8 mouse cellular contexts compared by ENCODE assay signal in the genomic region with DNA sequence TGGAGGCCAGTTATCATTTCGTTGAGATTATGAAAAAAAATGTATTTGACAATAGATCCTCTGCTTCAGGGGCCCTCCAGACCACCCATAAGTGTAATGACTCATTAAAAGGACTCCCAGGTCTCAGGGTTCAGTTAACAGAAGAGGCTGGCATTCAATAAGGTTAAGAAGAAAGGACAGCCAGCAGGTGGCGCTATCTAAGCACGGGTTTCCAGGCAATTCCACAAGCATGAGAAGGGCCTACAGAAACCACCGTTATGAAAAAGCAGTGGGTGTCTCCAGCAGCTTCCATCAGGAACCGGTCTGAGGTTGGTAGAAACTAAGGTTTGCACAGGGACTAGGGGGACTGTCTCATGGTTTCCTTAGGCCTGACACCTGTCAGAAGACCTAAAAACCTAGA.
DNase-seq lines count a peak whose midpoint lies in the region; ATAC-seq and TF ChIP-seq lines count a peak whose summit lies in the region.

No protein-coding gene starts in this region.

- H3K27ac ChIP-seq in heart, embryonic 12.5 days (ENCODE audit: poor library complexity, severe bottlenecking) = no peak overlapping the region
- no peak overlapping the region for H3K27ac ChIP-seq in forebrain, embryonic 16.5 days (ENCODE audit: low read length)
- no peak overlapping the region for H3K27ac ChIP-seq in intestine, postnatal 0 days (ENCODE audit: low read depth, low read length)
- no peak overlapping the region for H3K27ac ChIP-seq in stomach, postnatal 0 days (replicated peaks)

- peak; percentile 87 for TF ChIP-seq CTCF in intestine, postnatal 0 days (IDR thresholded peaks at IDR 0.05; ENCODE audit: low read depth)
- TF ChIP-seq CTCF in stomach, postnatal 0 days (IDR thresholded peaks at IDR 0.05; ENCODE audit: low read depth) = peak; percentile 87

- no peak for ATAC-seq in heart, embryonic 12.5 days (ENCODE audit: insufficient number of reproducible peaks, low FRiP score)
- peak; percentile 73 for ATAC-seq in cerebellum, adult (ENCODE audit: insufficient number of reproducible peaks, low FRiP score, low TSS enrichment)
- peak; percentile 41 for ATAC-seq in forebrain, embryonic 16.5 days
- ATAC-seq in intestine, postnatal 0 days = no peak
- peak; percentile 64; the same call in 1 of the 2 replicates for ATAC-seq in stomach, postnatal 0 days (ENCODE audit: low FRiP score, low TSS enrichment)

- WGBS in heart, embryonic 12.5 days = 3% methylated on average over 5 of the region's 5 CpGs
- WGBS in forebrain, embryonic 16.5 days = 2% methylated on average over 5 of the region's 5 CpGs
- WGBS in intestine, postnatal 0 days = 11% methylated on average over 5 of the region's 5 CpGs
- 9% methylated on average over 5 of the region's 5 CpGs for WGBS in stomach, postnatal 0 days

- H3K4me1 ChIP-seq in heart, embryonic 12.5 days (replicated peaks) = peaks cover 9% of the 10 kb centered on the region
- H3K4me1 ChIP-seq in forebrain, embryonic 16.5 days (replicated peaks; ENCODE audit: control insufficient read depth, insufficient read depth, low read length) = peaks cover 9% of the 10 kb centered on the region
- H3K4me1 ChIP-seq in intestine, postnatal 0 days (replicated peaks; ENCODE audit: control insufficient read depth, insufficient read depth, low read length) = 0 out of 2 replicates have a peak, but pooled peaks cover 4% of the 10 kb centered on the region
- H3K4me1 ChIP-seq in stomach, postnatal 0 days (replicated peaks; ENCODE audit: control insufficient read depth, insufficient read depth) = 0 out of 2 replicates have a peak, but pooled peaks cover 3% of the 10 kb centered on the region

- H3K4me2 ChIP-seq in heart, embryonic 12.5 days = no peak overlapping the region
- H3K4me2 ChIP-seq in forebrain, embryonic 16.5 days (ENCODE audit: low read length) = no peak overlapping the region
- H3K4me2 ChIP-seq in intestine, postnatal 0 days (replicated peaks; ENCODE audit: low read depth) = no peak overlapping the region
- no peak overlapping the region for H3K4me2 ChIP-seq in stomach, postnatal 0 days (replicated peaks; ENCODE audit: low read depth)

- no peak overlapping the region for H3K9ac ChIP-seq in heart, embryonic 12.5 days
- H3K9ac ChIP-seq in forebrain, embryonic 16.5 days (replicated peaks; ENCODE audit: low read depth, low read length) = no peak overlapping the region
- no peak overlapping the region for H3K9ac ChIP-seq in intestine, postnatal 0 days (ENCODE audit: low read depth, low read length)
- H3K9ac ChIP-seq in stomach, postnatal 0 days (ENCODE audit: low read length) = no peak overlapping the region

- H3K9me3 ChIP-seq in heart, embryonic 12.5 days (replicated peaks) = no peaks in the 10 kb centered on the region
- H3K9me3 ChIP-seq in forebrain, embryonic 16.5 days (ENCODE audit: control insufficient read depth, low read length) = no peaks in the 10 kb centered on the region
- no peaks in the 10 kb centered on the region for H3K9me3 ChIP-seq in intestine, postnatal 0 days (ENCODE audit: control insufficient read depth)
- no peaks in the 10 kb centered on the region for H3K9me3 ChIP-seq in stomach, postnatal 0 days (ENCODE audit: control insufficient read depth, low read length)

- no peak overlapping the region for H3K4me3 ChIP-seq in heart, embryonic 12.5 days
- H3K4me3 ChIP-seq in forebrain, embryonic 16.5 days (replicated peaks; ENCODE audit: low read length) = no peak overlapping the region
- no peak overlapping the region for H3K4me3 ChIP-seq in intestine, postnatal 0 days (ENCODE audit: low read depth, low read length)
- H3K4me3 ChIP-seq in stomach, postnatal 0 days (ENCODE audit: low read depth, low read length) = no peak overlapping the region

- no peaks in the 10 kb centered on the region for H3K27me3 ChIP-seq in heart, embryonic 12.5 days (replicated peaks)
- H3K27me3 ChIP-seq in forebrain, embryonic 16.5 days (replicated peaks; ENCODE audit: control insufficient read depth, insufficient read depth, low read length) = no peaks in the 10 kb centered on the region
- no peaks in the 10 kb centered on the region for H3K27me3 ChIP-seq in intestine, postnatal 0 days (replicated peaks; ENCODE audit: control insufficient read depth, insufficient read depth, low read length)
- no peaks in the 10 kb centered on the region for H3K27me3 ChIP-seq in stomach, postnatal 0 days (ENCODE audit: control insufficient read depth, insufficient read depth, low read length)

- no peaks in the 10 kb centered on the region for H3K36me3 ChIP-seq in heart, embryonic 12.5 days
- H3K36me3 ChIP-seq in forebrain, embryonic 16.5 days (ENCODE audit: control insufficient read depth, insufficient read depth) = no peaks in the 10 kb centered on the region
- no peaks in the 10 kb centered on the region for H3K36me3 ChIP-seq in intestine, postnatal 0 days (ENCODE audit: control insufficient read depth, insufficient read depth)
- no peaks in the 10 kb centered on the region for H3K36me3 ChIP-seq in stomach, postnatal 0 days (ENCODE audit: control insufficient read depth, insufficient read depth, low read length)

- no peak for TF ChIP-seq EP300 in stomach, postnatal 0 days (optimal IDR thresholded peaks at IDR 0.05)

- DNase-seq in heart, adult 18-20 months = peak; percentile 60 to 88
- peak; percentile 81 for DNase-seq in left cerebral cortex, postnatal 4 days
- peak; percentile 91 for DNase-seq in naive thymus-derived CD4-positive, alpha-beta T cell, adult 2 months (ENCODE audit: low read depth)
- DNase-seq in stomach, postnatal 0 days (ENCODE audit: low spot score) = peak; percentile 84

- intact Hi-C loops in left cerebral cortex, postnatal 4 days (cut with DNase I) = loop anchor here (10.0 kb wide), 1 partner anchor 388 kb away; no protein-coding TSS in a partner anchor

Comparison
In these comparisons a context has a peak if more than half of its experiments do, and no peak if none do; other contexts are left out.
1. ATAC-seq: peak in cerebellum, adult (single experiment), forebrain, embryonic 16.5 days (single experiment) and stomach, postnatal 0 days (single experiment); none in heart, embryonic 12.5 days (single experiment) and intestine, postnatal 0 days (single experiment).
2. Peak in every context shown above with its lines, with median percentiles within 50 percentile points of each other: DNase-seq.